Mouse (Mus musculus) kidney, adult 2 months (tissue): ENCODE results near the gene Pde6g. TPM values are rescaled to one million over a fixed set of nuclear protein-coding genes. Genes with fewer than 3 reads are reported as not detected.

ENCODE experiments used
- DNase-seq: peaks from one replicate; pipeline ENCODE4 v3.0.0; 2021
- H3K27ac ChIP-seq: fragments of 200-500 bp; 2 replicates; pipeline ENCODE4 v1.5.1; 2012; ENCODE audit warnings: low read depth, low read length, control low read depth, inconsistent platforms; ENCODE audit not compliant: insufficient read depth
- H3K27me3 ChIP-seq: fragments of 200-500 bp; replicated peaks from 2 replicates; pipeline ENCODE4 v1.6.1; 2012; ENCODE audit warnings: mild to moderate bottlenecking, moderate library complexity, low read length, inconsistent platforms; ENCODE audit not compliant: control insufficient read depth, insufficient read depth
- H3K36me3 ChIP-seq: fragments of 200-500 bp; 2 replicates; pipeline ENCODE4 v1.6.1; 2012; ENCODE audit warnings: mild to moderate bottlenecking, moderate library complexity, low read length, inconsistent platforms; ENCODE audit not compliant: control insufficient read depth, insufficient read depth
- H3K4me1 ChIP-seq: fragments of 200-500 bp; 2 replicates; pipeline ENCODE4 v1.6.1; 2011; ENCODE audit warnings: low read length; ENCODE audit not compliant: control insufficient read depth, insufficient read depth
- H3K4me3 ChIP-seq: fragments of 200-500 bp; 2 replicates; pipeline ENCODE4 v1.5.1; 2011; ENCODE audit warnings: mild to moderate bottlenecking, low read depth, low read length, control low read depth; ENCODE audit not compliant: insufficient read depth
- CTCF ChIP-seq: fragments of 200-500 bp; conservative IDR thresholded peaks from 2 replicates; pipeline ENCODE4 v1.5.1; 2011; ENCODE audit warnings: low read depth, mild to moderate bottlenecking, control low read depth, low read length, moderate library complexity, mixed read lengths; ENCODE audit not compliant: insufficient read depth, insufficient read length
- POLR2A ChIP-seq: fragments of 200-500 bp; IDR thresholded peaks from one replicate; pipeline ENCODE4 v1.6.1; 2011; ENCODE audit warnings: low read depth, low read length, control low read depth
- WGBS: fragments of 180-500 bp; shearing (Covaris S2); methylation state at CpG from one replicate; pipeline ENCODE4 v1.1.7; 2018; 5-methylcytosine and 5-hydroxymethylcytosine counted together
- polyA plus RNA-seq: library from polyadenylated mRNA; depleted of rRNA; stranded (reverse); fragments of >200 nt; gene quantifications from 2 replicates; pipeline ENCODE4 v1.2.3, GENCODE M21; 2012

Gene Pde6g
- polyA plus RNA-seq, 1 experiment = 1.8 TPM

DNA sequence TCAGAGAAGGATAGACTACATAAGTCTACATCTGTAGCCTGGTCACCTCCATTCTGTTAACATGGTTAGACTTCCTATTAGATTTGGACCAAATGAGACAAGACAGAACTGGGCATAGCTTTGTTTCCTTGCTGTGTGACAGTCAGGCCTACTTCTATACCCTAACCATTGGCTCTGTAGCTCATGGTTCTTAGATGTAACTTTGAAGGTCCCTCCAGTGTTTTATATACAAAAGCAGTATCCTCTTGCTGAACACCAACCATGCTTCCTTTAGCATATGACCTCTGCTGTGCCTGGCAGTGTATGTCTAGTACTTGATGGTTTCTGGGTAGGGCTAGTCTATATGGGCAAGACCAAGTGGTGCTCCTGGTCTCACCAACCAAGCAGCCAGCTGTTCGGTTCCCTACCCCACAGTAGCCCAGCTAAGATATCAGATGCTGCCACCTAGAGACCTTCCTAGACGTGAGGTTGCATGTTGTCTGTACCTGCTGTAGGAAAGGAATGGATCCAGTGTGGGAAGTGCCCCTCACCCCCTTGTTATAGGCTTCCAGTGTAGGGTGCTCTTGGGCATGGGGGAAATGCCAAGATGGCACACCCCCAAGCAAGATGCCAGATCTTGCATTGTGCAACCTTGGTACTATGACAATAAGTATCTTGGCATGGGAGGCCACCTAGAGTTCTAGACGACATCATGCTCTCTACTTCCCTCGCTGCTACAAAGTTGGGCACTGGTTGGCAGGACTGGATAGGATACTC, 37.2 kb upstream of the Pde6g start:
- no peak for DNase-seq
- 27% methylated on average over 4 of the region's 4 CpGs for WGBS
- Histone ChIP-seq H3K4me3 (no peak overlapping the region), H3K4me1 (peaks cover 26% of the 10 kb centered on the region), H3K27ac (peak overlapping the region; percentile 88), H3K36me3 (peaks cover 4% of the 10 kb centered on the region; the same call in 1 of the 2 replicates), H3K27me3 (no peaks in the 10 kb centered on the region)
- TF ChIP-seq CTCF = no peak

DNA sequence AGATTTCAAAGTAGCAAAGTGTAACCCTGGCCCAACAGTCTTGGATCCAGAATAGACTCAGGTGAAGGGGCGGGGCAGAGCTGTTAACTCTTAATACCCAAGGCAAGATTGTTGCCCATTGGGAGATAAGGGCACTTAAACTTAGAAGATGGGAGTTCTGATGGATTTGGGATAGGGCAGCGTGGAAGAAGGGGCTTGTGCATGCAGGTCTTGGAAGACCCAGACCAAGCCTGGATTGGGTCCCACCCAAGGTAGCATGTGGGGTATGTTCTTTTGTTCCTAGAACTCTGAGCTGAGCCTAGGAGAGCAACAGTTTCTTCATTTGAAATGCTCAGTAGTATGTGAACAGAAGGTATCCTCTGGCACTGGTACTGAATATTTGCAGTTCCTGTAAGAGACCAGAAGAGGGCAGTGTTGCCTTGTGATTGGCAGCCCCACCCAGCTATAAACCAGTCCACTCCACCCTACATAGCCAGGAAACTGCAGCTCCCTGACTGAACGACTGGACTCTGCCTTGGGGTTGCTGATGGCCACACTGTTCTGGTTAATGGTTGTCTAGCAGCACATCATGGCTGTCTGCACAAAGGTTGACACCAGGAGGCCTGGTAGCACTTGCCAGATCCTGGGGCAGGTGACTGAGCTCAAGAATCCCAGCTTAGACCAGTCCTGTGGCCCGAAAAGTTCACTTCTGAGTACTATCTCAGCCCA, 35.9 kb upstream of the Pde6g start:
- 42% methylated on average over 4 of the region's 4 CpGs for WGBS
- H3K27me3 ChIP-seq = no peaks in the 10 kb centered on the region
- H3K4me3 ChIP-seq = no peak overlapping the region
- peak; percentile 96 for DNase-seq
- peak; percentile 51 for TF ChIP-seq POLR2A
- TF ChIP-seq CTCF = peak; percentile 97
- H3K4me1 ChIP-seq = peaks cover 24% of the 10 kb centered on the region
- peak overlapping the region; percentile 88 for H3K27ac ChIP-seq
- H3K36me3 ChIP-seq = no peaks in the 10 kb centered on the region

DNA sequence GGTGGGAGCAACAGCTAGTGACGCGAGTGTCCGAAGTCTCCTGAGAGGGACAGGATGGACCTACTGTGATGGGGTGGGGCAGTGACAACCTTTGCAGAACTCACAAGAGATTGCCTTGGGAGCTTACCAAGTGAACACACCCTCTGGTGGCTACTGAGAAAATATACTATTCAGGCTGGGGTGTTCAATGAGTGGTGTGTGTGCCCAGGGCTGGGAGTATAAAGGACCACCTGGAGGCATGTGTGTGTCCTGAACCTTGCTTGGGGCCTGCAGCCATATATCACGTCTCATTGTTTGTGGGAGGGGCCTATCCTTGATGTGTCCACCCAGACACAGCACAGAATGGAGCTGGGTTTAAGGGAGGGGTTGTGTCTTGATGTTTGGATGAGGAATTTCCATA, 35.2 kb upstream of the Pde6g start:
- no peak for DNase-seq
- 60% methylated on average over 4 of the region's 4 CpGs for WGBS
- no peaks in the 10 kb centered on the region for H3K27me3 ChIP-seq
- no peak for TF ChIP-seq POLR2A
- TF ChIP-seq CTCF = no peak
- peaks cover 26% of the 10 kb centered on the region for H3K4me1 ChIP-seq
- no peak overlapping the region for H3K4me3 ChIP-seq
- H3K36me3 ChIP-seq = no peaks in the 10 kb centered on the region
- H3K27ac ChIP-seq = peak overlapping the region; percentile 12; the same call in 1 of the 2 replicates

DNA sequence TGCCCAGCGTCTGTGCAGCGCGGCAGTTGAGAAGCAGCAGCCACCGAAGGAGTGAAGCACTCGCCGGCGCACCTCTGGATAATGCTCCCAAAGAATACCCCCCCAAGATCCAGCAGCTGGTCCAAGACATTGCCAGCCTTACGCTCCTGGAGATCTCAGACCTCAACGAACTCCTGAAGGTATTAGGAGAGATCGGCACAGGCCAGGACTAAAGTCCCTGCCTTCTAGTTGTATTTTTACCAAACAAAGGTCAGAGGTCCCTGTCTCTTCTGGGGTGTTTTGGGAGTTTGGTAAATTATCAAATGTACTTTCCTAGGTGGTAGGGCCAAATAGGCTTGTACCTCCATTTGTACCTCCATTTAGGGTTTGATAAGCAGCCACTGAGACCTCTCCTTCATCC, 32.0 kb upstream of the Pde6g start:
- peak overlapping the region; percentile 95 for H3K27ac ChIP-seq
- H3K4me3 ChIP-seq = peak overlapping the region; percentile 92
- no peaks in the 10 kb centered on the region for H3K27me3 ChIP-seq
- no peaks in the 10 kb centered on the region for H3K36me3 ChIP-seq
- peak; percentile 89 for DNase-seq
- TF ChIP-seq POLR2A (peak; percentile 22), CTCF (no peak)
- H3K4me1 ChIP-seq = peaks cover 15% of the 10 kb centered on the region; the same call in 1 of the 2 replicates
- WGBS = 6% methylated on average over 10 of the region's 10 CpGs

DNA sequence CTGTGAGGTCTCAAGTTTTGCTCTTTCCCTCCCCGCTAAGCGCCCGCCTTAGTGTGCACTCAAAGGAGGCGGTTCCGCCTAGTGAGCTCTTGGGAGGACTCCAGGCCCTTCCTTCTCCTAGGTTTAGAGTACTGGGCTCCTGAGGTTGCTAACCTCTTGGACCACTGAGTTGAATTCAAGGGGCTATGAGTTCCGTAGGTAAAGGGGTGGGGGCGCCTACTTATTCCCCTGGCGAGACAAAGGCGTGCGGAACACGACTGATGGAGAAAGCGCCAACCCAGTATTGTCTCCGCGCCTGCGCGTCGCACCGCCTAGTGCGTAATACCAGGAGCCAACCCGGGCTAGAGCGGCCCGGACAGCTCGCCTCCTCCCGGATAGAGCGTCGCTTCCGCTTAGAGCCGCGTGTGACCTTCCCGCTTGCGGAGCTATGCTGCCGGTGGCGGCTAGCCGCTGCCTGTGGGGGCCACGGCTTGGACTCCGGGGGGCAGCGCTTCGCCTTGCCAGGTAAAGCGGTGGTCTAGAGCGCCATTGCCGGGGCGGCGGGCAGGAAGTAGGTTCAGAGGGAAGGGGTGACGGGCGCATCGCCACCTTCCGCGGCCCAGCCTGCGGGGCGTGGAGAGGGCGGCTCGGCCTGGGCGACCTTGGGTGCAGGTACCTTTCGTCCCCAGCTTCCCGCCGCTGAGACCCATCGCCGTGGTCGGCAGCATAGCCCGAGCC, 31.1 kb upstream of the Pde6g start, which contains the start of gene Mrpl12:
Mrpl12 (plus strand) TSS at position 349 of the 717 bp plus-strand sequence.
- Histone ChIP-seq H3K36me3 (no peaks in the 10 kb centered on the region), H3K27ac (peak within 1 kb of the TSS; percentile 95), H3K4me1 (peaks cover 10% of the 10 kb centered on the region; the same call in 1 of the 2 replicates), H3K27me3 (no peaks in the 10 kb centered on the region), H3K4me3 (peak within 1 kb of the TSS; percentile 92)
- peak; percentile 94 for DNase-seq
- under 1% methylated on average over 60 of the region's 60 CpGs for WGBS
- TF ChIP-seq CTCF (0 out of 2 replicates have a peak, but pooled peaks have one; percentile 3), POLR2A (peak; percentile 81)

DNA sequence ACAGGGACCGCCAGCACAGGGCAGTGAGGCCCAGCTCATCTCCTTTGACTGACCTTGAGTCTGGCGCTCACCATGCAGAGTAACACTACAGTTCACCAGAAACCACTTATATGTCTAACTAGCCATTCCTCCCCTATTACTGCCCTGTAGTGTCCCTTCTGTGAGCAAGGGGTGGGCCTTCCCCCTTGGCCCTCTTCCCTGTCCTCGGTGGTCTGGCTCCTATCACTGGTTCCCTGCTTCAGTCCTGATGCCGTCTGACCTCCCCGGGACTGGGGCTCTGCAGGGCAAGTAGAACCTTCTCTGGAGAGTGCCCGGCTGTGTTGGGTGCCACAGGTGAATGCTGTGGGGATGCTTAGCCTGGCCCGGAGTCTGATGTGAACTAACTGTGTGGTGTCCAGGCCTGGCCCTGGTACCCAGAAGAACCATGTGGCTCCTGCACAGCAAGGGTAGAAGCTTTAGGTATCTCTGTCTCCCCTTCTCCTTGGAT, 30.2 kb upstream of the Pde6g start:
- H3K4me3 ChIP-seq = no peak overlapping the region
- H3K27ac ChIP-seq = no peak overlapping the region
- H3K4me1 ChIP-seq = peaks cover 10% of the 10 kb centered on the region; the same call in 1 of the 2 replicates
- no peak for DNase-seq
- no peaks in the 10 kb centered on the region for H3K27me3 ChIP-seq
- no peaks in the 10 kb centered on the region for H3K36me3 ChIP-seq
- no peak for TF ChIP-seq POLR2A
- TF ChIP-seq CTCF = no peak
- WGBS = 83% methylated on average over 7 of the region's 7 CpGs
